Mouse (Mus musculus): ENCODE results near the gene Olfr315. TPM values are rescaled to one million over a fixed set of nuclear protein-coding genes. Genes with fewer than 3 reads are reported as not detected.
"Not testable (repeated sequence)": the region's sequence is repeated elsewhere in the genome, so short reads cannot be mapped to it uniquely, and the experiment has no call there.

The Olfr315 gene
- not detected for polyA plus RNA-seq (2021)

GRCm38 (mm10) chr11:58772888-58773287, at the start of gene Olfr315:
Gene Olfr315 (plus strand): TSS chr11:58773188.
- DNase-seq (ENCODE audit: low read depth, low spot score) (no peak), ATAC-seq (no peak)
- no peak for TF ChIP-seq CTCF (IDR thresholded peaks at IDR 0.05)
- in situ Hi-C loops (cut with MboI; ENCODE audit: low pct_unique_long_range_greater_than_20kb) = no loop called here
- CTCF ChIA-PET = no interaction called here
- POLR2A ChIA-PET = no interaction called here
- peaks cover 42% of the 10 kb centered on the region for H3K27me3 ChIP-seq

- in situ Hi-C loops (cut with MboI; ENCODE audit: low pct_unique_long_range_greater_than_20kb) = no loop called here
- ChIA-PET CTCF (no interaction called here), POLR2A (no interaction called here)
- no peak for DNase-seq (ENCODE audit: low read depth, low spot score)
- H3K27me3 ChIP-seq = peaks cover 14% of the 10 kb centered on the region
- TF ChIP-seq CTCF (IDR thresholded peaks at IDR 0.05) = no peak
- no peak for ATAC-seq
These were observed 49.1 kb upstream of the Olfr315 start, which contains the start of gene Olfr318 for GRCm38 (mm10) chr11:58723914-58724313. Gene Olfr318 (minus strand): TSS chr11:58724014.

- in situ Hi-C loops (cut with MboI; ENCODE audit: low pct_unique_long_range_greater_than_20kb); CTCF ChIA-PET; ATAC-seq; DNase-seq (ENCODE audit: low read depth, low spot score): not testable (repeated sequence)
- peaks cover 14% of the 10 kb centered on the region for H3K27me3 ChIP-seq
- POLR2A ChIA-PET = interaction anchor here (0.6 kb wide), 1 partner anchor 65 kb away, joined by 6 read pairs; no protein-coding TSS in a partner anchor
These were observed 44.9 kb upstream of the Olfr315 start for GRCm38 (mm10) chr11:58727896-58728650.

GRCm38 (mm10) chr11:58733372-58733771, 39.6 kb upstream of the Olfr315 start:
- H3K27me3 ChIP-seq = peaks cover 8% of the 10 kb centered on the region
- in situ Hi-C loops (cut with MboI; ENCODE audit: low pct_unique_long_range_greater_than_20kb) = loop anchor here (10.0 kb wide), 1 partner anchor 69 kb away; no protein-coding TSS in a partner anchor
- TF ChIP-seq CTCF (IDR thresholded peaks at IDR 0.05) = no peak
- DNase-seq (ENCODE audit: low read depth, low spot score) (no peak), ATAC-seq (no peak)
- POLR2A ChIA-PET = no interaction called here
- CTCF ChIA-PET = no interaction called here

GRCm38 (mm10) chr11:58738792-58739262, 34.2 kb upstream of the Olfr315 start, which contains the start of gene Olfr317:
Gene Olfr317 (minus strand): TSS chr11:58739212.
- CTCF ChIA-PET = no interaction called here
- in situ Hi-C loops (cut with MboI; ENCODE audit: low pct_unique_long_range_greater_than_20kb) = loop anchor here (10.0 kb wide), 1 partner anchor 74 kb away; no protein-coding TSS in a partner anchor
- POLR2A ChIA-PET = no interaction called here
- peaks cover 8% of the 10 kb centered on the region for H3K27me3 ChIP-seq
- DNase-seq (ENCODE audit: low read depth, low spot score) (no peak), ATAC-seq (no peak)
- TF ChIP-seq CTCF (IDR thresholded peaks at IDR 0.05) = no peak

- in situ Hi-C loops (cut with MboI; ENCODE audit: low pct_unique_long_range_greater_than_20kb); CTCF ChIA-PET; ATAC-seq; POLR2A ChIA-PET; DNase-seq (ENCODE audit: low read depth, low spot score): not testable (repeated sequence)
- H3K27me3 ChIP-seq = peaks cover 17% of the 10 kb centered on the region
These were observed 21.9 kb upstream of the Olfr315 start for GRCm38 (mm10) chr11:58751096-58751495.

- ATAC-seq (no peak), DNase-seq (ENCODE audit: low read depth, low spot score) (no peak)
- TF ChIP-seq CTCF (IDR thresholded peaks at IDR 0.05) = no peak
- in situ Hi-C loops (cut with MboI; ENCODE audit: low pct_unique_long_range_greater_than_20kb) = no loop called here
- CTCF ChIA-PET = no interaction called here
- peaks cover 21% of the 10 kb centered on the region for H3K27me3 ChIP-seq
- POLR2A ChIA-PET = no interaction called here
These were observed 20.6 kb upstream of the Olfr315 start, which contains the start of gene Olfr316 for GRCm38 (mm10) chr11:58752434-58752833. Gene Olfr316 (plus strand): TSS chr11:58752734.

GRCm38 (mm10) chr11:58782480-58783089, 9.6 kb downstream of the Olfr315 start, which contains the start of gene Olfr314:
Gene Olfr314 (plus strand): TSS chr11:58782952.
- no peak for TF ChIP-seq CTCF (IDR thresholded peaks at IDR 0.05)
- in situ Hi-C loops (cut with MboI; ENCODE audit: low pct_unique_long_range_greater_than_20kb) = no loop called here
- ChIA-PET POLR2A (no interaction called here), CTCF (no interaction called here)
- no peaks in the 10 kb centered on the region for H3K27me3 ChIP-seq
- ATAC-seq (no peak), DNase-seq (ENCODE audit: low read depth, low spot score) (no peak)

- no peaks in the 10 kb centered on the region for H3K27me3 ChIP-seq
- ATAC-seq (no peak), DNase-seq (ENCODE audit: low read depth, low spot score) (no peak)
- ChIA-PET POLR2A (no interaction called here), CTCF (no interaction called here)
- TF ChIP-seq CTCF (IDR thresholded peaks at IDR 0.05) = no peak
- in situ Hi-C loops (cut with MboI; ENCODE audit: low pct_unique_long_range_greater_than_20kb) = no loop called here
These were observed 11.2 kb downstream of the Olfr315 start for GRCm38 (mm10) chr11:58784182-58784581.

- no peak for DNase-seq (ENCODE audit: low read depth, low spot score)
- ChIA-PET CTCF (interaction anchor here (1.1 kb wide), 1 partner anchor 16 kb away, joined by 3 read pairs; no protein-coding TSS in a partner anchor), POLR2A (no interaction called here)
- in situ Hi-C loops (cut with MboI; ENCODE audit: low pct_unique_long_range_greater_than_20kb) = no loop called here
- no peak for TF ChIP-seq CTCF (IDR thresholded peaks at IDR 0.05)
- H3K27me3 ChIP-seq = no peaks in the 10 kb centered on the region
- ATAC-seq = no peak
These were observed 14.7 kb downstream of the Olfr315 start for GRCm38 (mm10) chr11:58787651-58788050.

- TF ChIP-seq CTCF (IDR thresholded peaks at IDR 0.05) = no peak
- ATAC-seq (no peak), DNase-seq (ENCODE audit: low read depth, low spot score) (no peak)
- ChIA-PET POLR2A (no interaction called here), CTCF (interaction anchor here (0.8 to 1.1 kb wide), 2 partner anchors 9 to 17 kb away, joined by 3 to 4 read pairs; no protein-coding TSS in a partner anchor)
- no peaks in the 10 kb centered on the region for H3K27me3 ChIP-seq
- in situ Hi-C loops (cut with MboI; ENCODE audit: low pct_unique_long_range_greater_than_20kb) = no loop called here
These were observed 15.4 kb downstream of the Olfr315 start for GRCm38 (mm10) chr11:58788346-58788745.
